Mouse (Mus musculus): ENCODE measurements at regions not wholly inside any gene's neighbourhood (a gene's known extent, or its start where the extent isn't known, plus 50 kb on each side); places are given as distances from the start of the nearest gene placed in this dataset.

GRCm38 (mm10) chr15:59203850-59204625, 314.9 kb downstream of the Gm49356 start:
- H3K27me3 ChIP-seq (ENCODE audit: poor library complexity, severe bottlenecking), result no peaks in the 10 kb centered on the region
- no peak overlapping the region for H3K27ac ChIP-seq
- peaks cover 15% of the 10 kb centered on the region for H3K4me1 ChIP-seq
- DNase-seq (ENCODE audit: extremely low spot score, low spot score), result no peak
- H3K4me3 ChIP-seq, result no peak overlapping the region
- no peaks in the 10 kb centered on the region for H3K9me3 ChIP-seq
- WGBS, result 82% methylated on average over 17 of the region's 17 CpGs
- no peaks in the 10 kb centered on the region for H3K36me3 ChIP-seq (replicated peaks)

- H3K36me3 ChIP-seq (replicated peaks), result no peaks in the 10 kb centered on the region
- no peak for DNase-seq (ENCODE audit: extremely low spot score, low spot score)
- WGBS, result 89% methylated on average over 3 of the region's 3 CpGs
- H3K4me1 ChIP-seq, result peaks cover 15% of the 10 kb centered on the region
- H3K27me3 ChIP-seq (ENCODE audit: poor library complexity, severe bottlenecking), result no peaks in the 10 kb centered on the region; the same call in 1 of the 2 replicates
- H3K4me3 ChIP-seq, result no peak overlapping the region
- H3K27ac ChIP-seq, result no peak overlapping the region
- no peaks in the 10 kb centered on the region for H3K9me3 ChIP-seq
Measured at GRCm38 (mm10) chr15:59205091-59205490, 316.0 kb downstream of the Gm49356 start.

- peaks cover 15% of the 10 kb centered on the region for H3K4me1 ChIP-seq
- H3K9me3 ChIP-seq, result no peaks in the 10 kb centered on the region
- WGBS, result 92% methylated on average over 7 of the region's 7 CpGs
- H3K4me3 ChIP-seq, result no peak overlapping the region
- no peaks in the 10 kb centered on the region; the same call in 1 of the 2 replicates for H3K27me3 ChIP-seq (ENCODE audit: poor library complexity, severe bottlenecking)
- DNase-seq (ENCODE audit: extremely low spot score, low spot score), result no peak
- H3K36me3 ChIP-seq (replicated peaks), result no peaks in the 10 kb centered on the region
- no peak overlapping the region for H3K27ac ChIP-seq
Measured at GRCm38 (mm10) chr15:59205544-59205943, 316.4 kb downstream of the Gm49356 start.

- WGBS, result 84% methylated on average over 7 of the region's 7 CpGs
Measured at GRCm38 (mm10) chr15:59206636-59207035, 317.5 kb downstream of the Gm49356 start.

GRCm38 (mm10) chr15:59207976-59208375, 318.9 kb downstream of the Gm49356 start:
- WGBS, result 69% methylated on average over 4 of the region's 4 CpGs
- no peaks in the 10 kb centered on the region for H3K36me3 ChIP-seq (replicated peaks)
- no peak for DNase-seq (ENCODE audit: extremely low spot score, low spot score)
- no peak overlapping the region for H3K4me3 ChIP-seq
- no peaks in the 10 kb centered on the region; the same call in 1 of the 2 replicates for H3K27me3 ChIP-seq (ENCODE audit: poor library complexity, severe bottlenecking)
- no peak overlapping the region for H3K27ac ChIP-seq
- H3K9me3 ChIP-seq, result no peaks in the 10 kb centered on the region
- peaks cover 6% of the 10 kb centered on the region for H3K4me1 ChIP-seq

More at GRCm38 (mm10) chr15:59206636-59207035, 317.5 kb downstream of the Gm49356 start:
- DNase-seq (ENCODE audit: extremely low spot score, low spot score), result no peak
- no peaks in the 10 kb centered on the region for H3K9me3 ChIP-seq
- no peak overlapping the region; the same call in 1 of the 2 replicates for H3K27ac ChIP-seq
- H3K4me1 ChIP-seq, result peaks cover 15% of the 10 kb centered on the region
- H3K27me3 ChIP-seq (ENCODE audit: poor library complexity, severe bottlenecking), result no peaks in the 10 kb centered on the region; the same call in 1 of the 2 replicates
- no peaks in the 10 kb centered on the region for H3K36me3 ChIP-seq (replicated peaks)
- H3K4me3 ChIP-seq, result no peak overlapping the region

- Histone ChIP-seq H3K27me3 (ENCODE audit: poor library complexity, severe bottlenecking) (no peaks in the 10 kb centered on the region; the same call in 1 of the 2 replicates), H3K9me3 (no peaks in the 10 kb centered on the region), H3K4me3 (no peak overlapping the region), H3K36me3 (replicated peaks) (no peaks in the 10 kb centered on the region), H3K27ac (no peak overlapping the region; the same call in 1 of the 2 replicates), H3K4me1 (no peaks in the 10 kb centered on the region)
- DNase-seq (ENCODE audit: extremely low spot score, low spot score), result no peak
- WGBS, result 77% methylated on average over 3 of the region's 3 CpGs
Measured at GRCm38 (mm10) chr15:59212362-59212761, 323.3 kb downstream of the Gm49356 start.

GRCm38 (mm10) chr15:59214096-59214495, 325.0 kb downstream of the Gm49356 start:
- Histone ChIP-seq H3K36me3 (replicated peaks) (no peaks in the 10 kb centered on the region), H3K27ac (no peak overlapping the region), H3K27me3 (ENCODE audit: poor library complexity, severe bottlenecking) (no peaks in the 10 kb centered on the region; the same call in 1 of the 2 replicates), H3K4me3 (no peak overlapping the region), H3K4me1 (no peaks in the 10 kb centered on the region), H3K9me3 (no peaks in the 10 kb centered on the region)
- WGBS, result 89% methylated on average over 4 of the region's 4 CpGs
- no peak for DNase-seq (ENCODE audit: extremely low spot score, low spot score)

- H3K36me3 ChIP-seq (replicated peaks), result no peaks in the 10 kb centered on the region
- no peaks in the 10 kb centered on the region for H3K9me3 ChIP-seq
- no peak overlapping the region for H3K4me3 ChIP-seq
- H3K4me1 ChIP-seq, result no peaks in the 10 kb centered on the region
- no peak overlapping the region for H3K27ac ChIP-seq
- H3K27me3 ChIP-seq (ENCODE audit: poor library complexity, severe bottlenecking), result no peaks in the 10 kb centered on the region; the same call in 1 of the 2 replicates
- no peak for DNase-seq (ENCODE audit: extremely low spot score, low spot score)
- 85% methylated on average over 4 of the region's 4 CpGs for WGBS
Measured at GRCm38 (mm10) chr15:59215239-59215638, 326.1 kb downstream of the Gm49356 start.

- Histone ChIP-seq H3K9me3 (no peaks in the 10 kb centered on the region), H3K27ac (no peak overlapping the region), H3K4me3 (no peak overlapping the region), H3K36me3 (replicated peaks) (no peaks in the 10 kb centered on the region), H3K27me3 (ENCODE audit: poor library complexity, severe bottlenecking) (no peaks in the 10 kb centered on the region), H3K4me1 (no peaks in the 10 kb centered on the region)
- WGBS, result 89% methylated on average over 9 of the region's 9 CpGs
- no peak for DNase-seq (ENCODE audit: extremely low spot score, low spot score)
Measured at GRCm38 (mm10) chr15:59217481-59217880, 328.4 kb downstream of the Gm49356 start.

GRCm38 (mm10) chr15:59218916-59219315, 329.8 kb downstream of the Gm49356 start:
- DNase-seq (ENCODE audit: extremely low spot score, low spot score), result no peak
- Histone ChIP-seq H3K4me3 (no peak overlapping the region), H3K36me3 (replicated peaks) (no peaks in the 10 kb centered on the region), H3K27ac (no peak overlapping the region), H3K4me1 (no peaks in the 10 kb centered on the region), H3K27me3 (ENCODE audit: poor library complexity, severe bottlenecking) (no peaks in the 10 kb centered on the region), H3K9me3 (no peaks in the 10 kb centered on the region)
- 87% methylated on average over 7 of the region's 7 CpGs for WGBS

GRCm38 (mm10) chr15:59225637-59226036, 336.5 kb downstream of the Gm49356 start:
- no peak for DNase-seq (ENCODE audit: extremely low spot score, low spot score)
- Histone ChIP-seq H3K4me1 (no peaks in the 10 kb centered on the region), H3K27me3 (ENCODE audit: poor library complexity, severe bottlenecking) (no peaks in the 10 kb centered on the region), H3K9me3 (no peaks in the 10 kb centered on the region), H3K36me3 (replicated peaks) (no peaks in the 10 kb centered on the region), H3K27ac (no peak overlapping the region), H3K4me3 (no peak overlapping the region)
- 92% methylated on average over 6 of the region's 6 CpGs for WGBS

- no peaks in the 10 kb centered on the region for H3K36me3 ChIP-seq (replicated peaks)
- H3K27me3 ChIP-seq (ENCODE audit: poor library complexity, severe bottlenecking), result no peaks in the 10 kb centered on the region
- no peaks in the 10 kb centered on the region for H3K4me1 ChIP-seq
- H3K4me3 ChIP-seq, result no peak overlapping the region
- WGBS, result 88% methylated on average over 3 of the region's 3 CpGs
- no peak overlapping the region for H3K27ac ChIP-seq
- H3K9me3 ChIP-seq, result peaks cover under 1% of the 10 kb centered on the region; the same call in 1 of the 2 replicates
- no peak for DNase-seq (ENCODE audit: extremely low spot score, low spot score)
Measured at GRCm38 (mm10) chr15:59227293-59227692, 338.2 kb downstream of the Gm49356 start.

- Histone ChIP-seq H3K27me3 (ENCODE audit: poor library complexity, severe bottlenecking) (no peaks in the 10 kb centered on the region), H3K4me3 (no peak overlapping the region), H3K27ac (no peak overlapping the region), H3K4me1 (no peaks in the 10 kb centered on the region), H3K9me3 (peaks cover 4% of the 10 kb centered on the region; the same call in 1 of the 2 replicates), H3K36me3 (replicated peaks) (no peaks in the 10 kb centered on the region)
- DNase-seq (ENCODE audit: extremely low spot score, low spot score), result no peak
Measured at GRCm38 (mm10) chr15:59230536-59230935, 341.4 kb downstream of the Gm49356 start.

All from forebrain, embryonic 10.5 days (tissue).